Comparison of ENCODE assay signal across 8 mouse cellular contexts in genomic region chr11:60536180-60536858, GRCm38 (mm10). TPM values are rescaled to one million over a fixed set of nuclear protein-coding genes. Genes with fewer than 3 reads are reported as not detected.
DNase-seq lines count a peak whose midpoint lies in the region; ATAC-seq and TF ChIP-seq lines count a peak whose summit lies in the region.

Gene Alkbh5, plus strand, starts transcription at chr11:60536381.

- DNase-seq in kidney, adult 11 months: peak; percentile 26
- DNase-seq in kidney, postnatal 4 days: no peak
- DNase-seq in c-Kit-positive CD71-positive TER-119-positive erythroid progenitor cells, embryonic 14.5 days (ENCODE audit: low spot score): peak; percentile 47
- peak; percentile 61 for DNase-seq in forebrain, embryonic 14.5 days (ENCODE audit: low spot score)
- DNase-seq in heart, postnatal 10 days: peak; percentile 18 to 40
- peak; percentile 17 to 20 for DNase-seq in layer of hippocampus, adult 2 months (ENCODE audit: low spot score in 2 of 2)
- DNase-seq in lung, adult 18-20 months: peak; percentile 24 to 31

- peak within 1 kb of the TSS; percentile 96 for H3K4me3 ChIP-seq in forebrain, embryonic 14.5 days (ENCODE audit: low read depth, low read length)
- H3K4me3 ChIP-seq in layer of hippocampus, adult 2 months: peak within 1 kb of the TSS; percentile 77
- peak within 1 kb of the TSS; percentile 97 for H3K4me3 ChIP-seq in neural tube, embryonic 14.5 days (ENCODE audit: low read depth, low read length)

- peaks cover 7% of the 10 kb centered on the region; the same call in 1 of the 2 replicates for H3K36me3 ChIP-seq in forebrain, embryonic 14.5 days (ENCODE audit: control insufficient read depth, insufficient read depth, low read length)
- H3K36me3 ChIP-seq in neural tube, embryonic 14.5 days (ENCODE audit: control insufficient read depth, insufficient read depth, low read length): no peaks in the 10 kb centered on the region

- peak within 1 kb of the TSS; percentile 88 for H3K4me2 ChIP-seq in forebrain, embryonic 14.5 days (ENCODE audit: low read length)
- peak within 1 kb of the TSS; percentile 99 for H3K4me2 ChIP-seq in neural tube, embryonic 14.5 days (ENCODE audit: low read depth, low read length)

- intact Hi-C loops in heart, postnatal 10 days (cut with DNase I): no loop called here

- 0 out of 2 replicates have a peak, but pooled peaks have one; percentile 2 for ATAC-seq in forebrain, embryonic 14.5 days
- no peak for ATAC-seq in neural tube, embryonic 14.5 days (ENCODE audit: low read depth)

- H3K27me3 ChIP-seq in forebrain, embryonic 14.5 days (replicated peaks; ENCODE audit: control insufficient read depth, insufficient read depth, low read length): no peaks in the 10 kb centered on the region
- H3K27me3 ChIP-seq in neural tube, embryonic 14.5 days (ENCODE audit: control insufficient read depth, insufficient read depth, low read length): no peaks in the 10 kb centered on the region

- peak within 1 kb of the TSS; percentile 81 for H3K9ac ChIP-seq in forebrain, embryonic 14.5 days (ENCODE audit: low read length)
- H3K9ac ChIP-seq in neural tube, embryonic 14.5 days (replicated peaks; ENCODE audit: low read depth, low read length): peak within 1 kb of the TSS; percentile 80

- no peak for TF ChIP-seq CTCF in layer of hippocampus, adult 2 months (conservative IDR thresholded peaks at IDR 0.05)

- peaks cover 23% of the 10 kb centered on the region for H3K4me1 ChIP-seq in forebrain, embryonic 14.5 days (ENCODE audit: control insufficient read depth, insufficient read depth, low read length)
- H3K4me1 ChIP-seq in neural tube, embryonic 14.5 days (ENCODE audit: control insufficient read depth, insufficient read depth, low read length): peaks cover 32% of the 10 kb centered on the region

- WGBS in forebrain, embryonic 14.5 days: 14% methylated on average over 9 of the region's 9 CpGs
- 18% methylated on average over 9 of the region's 9 CpGs for WGBS in neural tube, embryonic 14.5 days

- no peaks in the 10 kb centered on the region for H3K9me3 ChIP-seq in forebrain, embryonic 14.5 days (replicated peaks; ENCODE audit: control insufficient read depth, low read length)
- H3K9me3 ChIP-seq in neural tube, embryonic 14.5 days (ENCODE audit: control insufficient read depth, low read length): no peaks in the 10 kb centered on the region

- H3K27ac ChIP-seq in forebrain, embryonic 14.5 days (ENCODE audit: low read depth, low read length): peak within 1 kb of the TSS; percentile 99
- H3K27ac ChIP-seq in layer of hippocampus, adult 2 months: peak within 1 kb of the TSS; percentile 97
- H3K27ac ChIP-seq in neural tube, embryonic 14.5 days (ENCODE audit: low read depth, low read length): peak within 1 kb of the TSS; percentile 96

RNA-seq across cellular contexts. Expression of gene Alkbh5, which starts in this region (rescaled TPM):
- polyA plus RNA-seq in forebrain, embryonic 14.5 days (2014; fragmentation: Nextera tagmentation; extraction: Ambion mirVana): 17.8 and 21.5 TPM in 2 replicates
- total RNA-seq in heart, postnatal 10 days (2021): 10 to 100 TPM; 71.1 to 73.0 TPM
- total RNA-seq in layer of hippocampus, adult 2 months (2021): 10 to 100 TPM; 52.0 to 56.6 TPM
- polyA plus RNA-seq in neural tube, embryonic 14.5 days (2014; fragmentation: Nextera tagmentation; extraction: Ambion mirVana): 17.0 and 19.9 TPM in 2 replicates

Comparison
In these comparisons a context has a peak if more than half of its experiments do, and no peak if none do; other contexts are left out.
1. DNase-seq: peak in kidney, adult 11 months (single experiment), c-Kit-positive CD71-positive TER-119-positive erythroid progenitor cells, embryonic 14.5 days (single experiment), forebrain, embryonic 14.5 days (single experiment), heart, postnatal 10 days (2 of 2), layer of hippocampus, adult 2 months (2 of 2) and lung, adult 18-20 months (2 of 2); none in kidney, postnatal 4 days (0 of 2).
2. Peak in every context shown above with its lines, with median percentiles within 50 percentile points of each other: H3K27ac ChIP-seq and H3K4me3 ChIP-seq.